Mouse (Mus musculus) c-Kit-negative CD71-positive TER-119-positive erythroid progenitor cells, embryonic 14.5 days (primary cell): ENCODE data around the gene Numb.
"Not testable (repeated sequence)": the region's sequence is repeated elsewhere in the genome, so short reads cannot be mapped to it uniquely, and the experiment has no call there.

Experiments used
- DNase-seq: peaks from one replicate; pipeline ENCODE4 v3.0.0-alpha.2; 2013; ENCODE audit warnings: low read depth, low spot score

Numb gene

DNA sequence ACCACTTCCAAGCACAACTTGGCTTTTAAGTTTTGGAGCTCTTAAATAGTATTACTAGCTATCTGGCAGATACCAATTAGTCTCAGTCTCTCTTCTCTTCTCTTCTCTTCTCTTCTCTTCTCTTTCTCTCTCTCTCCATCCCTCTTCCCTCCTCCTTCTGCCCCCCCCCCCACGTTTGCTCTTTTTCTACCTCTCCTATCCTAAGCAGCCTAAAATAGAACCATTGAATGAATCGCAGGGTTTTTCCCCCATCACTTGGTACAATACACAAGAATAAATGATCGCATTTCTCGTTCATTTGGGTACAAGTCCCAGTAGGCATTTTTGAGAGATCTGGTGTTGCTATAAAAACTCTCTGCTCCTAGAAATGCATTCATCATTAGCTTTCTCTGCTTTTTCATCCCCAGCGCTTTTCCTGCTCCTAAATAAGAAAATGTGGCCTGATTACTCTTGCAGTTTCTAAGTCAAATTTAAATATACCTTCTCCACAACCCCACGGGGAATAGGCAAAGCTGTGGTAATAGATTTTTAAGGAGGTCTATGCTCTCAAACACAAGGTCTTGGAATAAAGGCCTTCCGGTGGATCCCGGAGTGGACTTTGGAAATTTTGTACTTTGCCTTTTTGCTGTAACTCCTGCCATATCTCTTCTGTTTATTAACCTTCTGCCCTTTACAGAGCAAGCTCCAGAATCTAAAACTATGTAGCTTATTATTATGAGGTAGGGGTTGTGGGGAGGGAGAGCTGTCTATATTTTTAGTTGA is 1.2 kb upstream of the Numb start:
- no peak for DNase-seq

DNA sequence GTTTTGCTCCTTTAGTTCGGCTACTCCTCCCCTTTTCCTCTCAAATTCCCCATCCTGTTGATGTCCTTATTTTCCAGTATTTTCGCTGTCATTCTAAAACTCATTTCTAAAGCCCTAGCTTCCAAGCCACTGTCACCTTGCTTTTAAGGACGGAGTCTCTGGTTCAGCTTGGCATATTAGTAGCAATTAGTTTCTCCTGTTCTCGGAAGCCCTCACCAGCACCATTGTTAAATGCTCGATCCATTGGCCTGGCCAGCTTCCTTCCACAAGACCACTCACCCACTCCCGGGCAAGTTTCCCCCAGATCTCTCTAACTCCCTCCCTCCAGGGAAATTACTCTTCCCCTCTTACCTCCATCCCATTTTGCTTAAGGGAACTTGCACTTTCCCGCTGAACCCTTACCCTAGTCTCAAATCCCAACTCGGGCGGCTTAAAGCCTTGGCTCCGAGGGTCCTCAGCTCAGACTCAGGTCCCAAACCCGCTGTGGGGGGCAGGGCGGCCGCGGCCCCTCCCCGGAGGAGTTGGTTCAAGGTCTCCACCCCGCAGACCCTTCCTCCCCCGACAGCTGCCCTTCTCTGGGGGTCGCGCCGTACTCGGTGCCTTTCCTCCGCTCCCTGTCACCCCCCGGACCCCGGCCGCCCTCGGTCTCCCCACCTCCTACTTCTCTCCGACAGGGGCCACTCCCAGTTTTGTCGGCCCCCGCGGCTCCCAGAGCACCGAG is 853 bp downstream of the Numb start:
- DNase-seq = peak; percentile 8

DNA sequence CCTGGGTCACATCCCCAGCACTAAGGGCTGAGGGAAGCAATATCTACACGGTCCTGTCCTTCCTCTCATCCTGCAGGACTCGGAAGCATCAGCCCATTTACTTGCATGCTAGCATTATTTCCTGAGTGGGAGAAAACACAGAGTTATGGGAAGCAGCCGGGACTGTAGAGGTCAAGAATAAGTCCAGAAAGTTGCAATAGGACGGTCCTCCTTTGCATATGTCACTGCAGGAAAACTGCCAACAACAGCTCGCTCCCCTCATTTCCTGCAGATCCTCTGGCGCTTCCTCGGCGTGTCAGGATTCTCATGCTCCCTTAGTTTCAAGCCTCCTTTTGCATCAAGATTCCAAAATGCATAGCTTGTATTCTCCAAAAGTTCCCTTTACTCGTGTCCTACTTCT is 4.8 kb downstream of the Numb start:
- no peak for DNase-seq

DNA sequence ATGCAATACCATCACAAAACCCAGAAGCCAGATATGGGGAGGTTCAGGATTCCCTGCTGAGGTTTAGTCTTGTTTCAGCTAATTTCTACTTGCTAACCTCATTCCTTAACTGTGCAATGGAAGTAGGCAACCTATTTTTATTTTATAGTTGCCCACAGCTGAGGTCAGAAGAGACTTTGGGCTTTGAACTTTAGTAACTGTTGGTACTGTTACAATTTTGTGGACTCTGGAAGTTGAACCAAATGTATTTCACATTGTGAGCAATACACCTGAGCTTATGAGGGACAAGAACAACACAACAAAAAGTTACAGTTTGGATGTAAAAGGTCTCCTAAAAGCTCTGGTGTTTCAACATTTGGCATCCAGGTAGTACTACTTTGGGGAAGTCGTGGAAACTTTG is 6.9 kb downstream of the Numb start:
- DNase-seq = no peak

DNA sequence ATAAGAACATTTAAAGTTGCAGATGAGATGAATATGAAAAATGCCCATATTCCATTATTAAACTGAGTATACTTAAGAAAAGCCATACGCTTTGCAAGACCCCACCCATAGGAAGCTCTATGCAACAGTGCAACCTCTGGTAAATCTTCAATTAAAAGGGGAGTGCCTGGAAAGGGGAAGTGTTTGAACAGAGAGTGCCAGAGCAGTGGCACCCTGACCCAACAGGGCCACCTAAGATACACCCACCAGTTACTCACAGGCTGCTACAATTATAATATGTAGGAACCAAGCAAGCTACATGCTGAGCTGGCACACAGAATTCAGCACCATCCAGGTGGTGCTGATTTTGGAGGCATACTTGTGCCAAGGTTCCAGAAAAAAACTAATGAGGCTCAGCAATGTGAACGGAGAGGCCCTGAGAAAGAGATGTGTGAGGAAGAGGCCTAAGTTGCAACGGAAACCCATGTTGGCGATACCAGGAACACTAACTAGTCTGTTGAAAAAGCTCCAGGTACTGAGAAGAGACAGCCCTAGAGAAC is 7.5 kb downstream of the Numb start:
- no peak for DNase-seq

DNA sequence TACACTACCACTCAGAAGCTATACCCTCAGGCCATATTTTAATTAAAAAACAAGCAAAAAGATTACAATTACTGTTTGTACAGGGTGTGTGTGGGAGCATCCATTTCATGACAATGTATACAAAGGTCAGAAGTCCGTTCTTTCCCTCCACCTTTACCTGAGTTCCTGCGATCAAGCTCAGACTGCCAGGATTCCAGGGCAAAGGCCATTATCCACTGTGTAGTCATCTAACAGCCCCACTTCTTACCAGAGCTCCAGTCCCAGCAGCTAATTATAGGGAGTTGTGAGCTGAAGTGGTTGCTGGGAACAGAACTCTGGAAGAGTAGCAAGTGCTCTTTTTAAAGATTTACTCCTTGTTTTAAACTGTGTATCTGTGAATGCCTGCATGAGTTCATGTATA is 11.3 kb downstream of the Numb start:
- DNase-seq = no peak

DNA sequence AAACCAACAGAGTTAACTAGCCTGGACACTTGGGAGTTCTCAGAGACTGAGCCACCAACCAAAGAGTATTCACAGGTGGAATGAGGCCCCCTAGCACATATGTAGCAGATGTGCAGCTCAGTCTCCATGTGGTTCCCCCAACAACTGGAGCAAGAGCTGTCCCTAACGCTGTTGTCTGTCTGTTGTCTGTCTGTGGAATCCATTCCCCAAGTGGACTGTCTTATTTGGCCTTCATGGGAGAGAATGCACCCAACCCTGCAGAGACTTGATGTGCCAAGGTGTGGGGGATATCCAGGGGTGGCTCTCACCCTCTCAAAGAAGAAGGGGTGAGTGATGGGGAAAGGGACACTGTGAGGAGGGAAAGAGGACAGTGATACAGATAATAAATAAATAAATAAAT is 28.8 kb downstream of the Numb start:
- no peak for DNase-seq

DNA sequence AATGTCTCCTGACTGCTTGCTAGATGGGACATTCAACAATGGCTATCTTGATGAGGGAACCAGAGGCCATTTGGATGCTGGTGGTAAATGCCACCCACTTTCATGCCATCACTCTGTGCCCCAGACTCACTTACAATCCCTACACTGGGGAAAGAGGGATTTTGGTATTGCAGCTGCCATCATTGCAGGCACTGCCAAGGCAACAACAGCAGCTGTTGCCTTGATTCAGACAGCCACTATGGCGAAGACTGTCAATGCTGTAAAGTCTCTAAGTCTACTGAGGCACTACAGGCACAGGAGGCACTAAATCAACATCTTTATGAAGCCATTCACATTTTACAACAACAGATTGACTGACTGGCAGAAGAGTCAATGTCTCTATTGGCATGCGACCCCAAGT is 30.5 kb downstream of the Numb start:
- no peak for DNase-seq

DNA sequence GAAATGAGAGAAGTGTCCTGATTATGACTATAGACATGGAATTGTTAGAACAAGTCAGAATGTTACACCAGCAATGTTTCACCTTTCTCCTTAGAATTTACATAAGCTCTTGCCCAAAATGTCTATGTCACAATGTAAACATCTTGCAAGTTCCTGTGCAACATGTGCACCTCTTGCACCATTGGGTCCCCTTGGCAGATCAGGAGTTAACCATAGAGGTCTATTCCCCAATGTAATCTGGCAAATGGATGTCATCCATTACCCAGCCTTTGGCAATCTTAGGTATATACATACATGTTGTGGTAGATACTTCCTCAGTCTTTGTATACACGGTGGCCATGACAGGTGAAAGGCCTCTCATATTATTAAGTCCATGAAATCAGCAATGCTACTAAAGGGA is 32.6 kb downstream of the Numb start:
- DNase-seq = no peak

DNA sequence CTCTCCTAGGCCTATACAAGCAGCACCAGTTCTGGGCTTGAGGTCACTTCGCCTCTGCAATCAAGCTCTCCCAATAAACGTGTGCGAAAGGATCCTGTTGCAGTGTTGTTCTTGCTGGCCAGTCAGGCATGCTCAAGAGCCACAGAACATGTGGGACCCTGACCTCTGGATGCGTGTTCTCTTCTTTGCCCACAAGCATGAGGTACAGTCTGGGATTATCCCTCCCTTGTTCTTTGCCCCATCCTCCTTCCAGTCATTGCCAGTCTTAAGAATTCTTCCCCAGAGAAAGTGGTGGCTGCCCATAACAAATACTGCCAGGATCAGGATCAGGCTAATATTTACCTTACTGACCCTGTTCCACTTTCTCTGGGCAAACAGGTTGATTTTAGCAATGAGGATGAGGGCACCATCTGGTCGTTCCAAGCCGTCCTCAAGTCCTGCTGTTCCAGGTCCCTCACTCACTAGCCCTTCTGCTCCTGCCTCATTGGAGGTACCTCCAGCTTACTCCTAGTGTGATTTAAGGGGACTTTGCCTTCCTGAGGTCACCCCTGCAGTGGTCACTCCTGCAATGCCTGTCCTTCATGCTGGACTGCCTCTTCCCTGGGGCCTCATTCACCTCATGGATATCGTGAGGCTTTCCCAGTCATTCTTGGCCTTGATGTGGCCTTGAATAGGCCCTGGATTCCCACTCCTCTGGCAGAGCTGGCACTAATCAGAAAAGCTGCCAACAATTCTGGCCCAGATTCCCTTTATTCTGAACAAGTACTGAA is 36.0 kb downstream of the Numb start:
- no peak for DNase-seq

DNA sequence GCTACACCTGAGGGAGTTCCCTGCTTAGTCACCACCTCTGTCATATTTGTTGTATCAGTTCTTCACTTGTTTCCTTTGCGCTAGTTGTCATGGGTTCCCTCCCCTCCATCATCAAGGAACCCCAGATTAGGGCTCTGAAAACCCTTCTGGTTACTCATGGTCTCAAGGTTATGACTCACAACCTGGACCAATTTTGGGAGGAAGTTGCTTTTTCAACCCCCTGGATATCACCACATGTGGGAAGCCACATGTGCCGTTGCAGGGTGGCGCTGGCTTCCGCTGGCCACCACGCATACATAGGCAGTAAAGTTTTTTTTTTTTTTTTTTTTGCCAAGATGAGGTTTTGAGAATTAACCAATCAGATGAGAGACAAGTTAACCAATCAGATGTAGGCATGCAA is 36.7 kb downstream of the Numb start:
- not testable (repeated sequence) for DNase-seq

DNA sequence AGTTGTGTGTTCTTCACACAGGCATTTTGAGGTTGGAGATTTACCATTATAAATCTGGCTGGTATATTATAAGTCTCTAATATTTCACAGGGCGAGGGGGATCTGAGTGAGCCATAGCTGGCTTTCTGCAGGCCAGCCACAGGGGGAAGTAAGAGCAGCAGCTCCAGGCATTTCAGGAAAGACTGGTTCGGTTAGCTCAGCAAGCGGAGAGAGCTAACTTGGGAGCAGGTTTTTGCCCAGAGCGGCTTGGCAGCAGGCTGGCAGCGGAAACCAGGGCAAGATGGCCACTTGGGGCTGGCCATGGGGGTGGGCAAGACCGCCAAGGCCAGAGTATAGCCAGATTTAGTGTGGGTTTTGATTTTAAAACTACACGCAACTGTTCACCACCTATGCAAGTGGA is 39.2 kb downstream of the Numb start:
- no peak for DNase-seq

DNA sequence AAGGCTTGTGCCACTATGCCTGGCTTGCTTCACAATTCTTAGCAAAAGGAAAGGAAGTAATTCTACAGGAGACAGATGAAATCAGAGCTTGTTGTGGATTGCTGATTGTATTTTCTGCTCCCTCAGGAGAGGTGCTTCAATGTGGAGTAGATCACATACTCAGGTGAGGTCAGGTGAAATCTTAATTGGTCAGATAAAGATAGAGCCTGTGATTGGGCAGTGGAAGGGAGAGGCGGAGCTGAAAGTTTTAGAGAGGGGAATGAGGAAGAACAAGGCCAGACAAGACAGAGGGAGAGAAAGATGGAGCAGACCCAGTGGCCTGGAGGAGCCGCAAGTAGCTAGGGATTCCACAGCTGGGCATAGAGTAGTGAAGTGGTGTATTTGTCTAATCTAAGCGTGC is 39.6 kb downstream of the Numb start:
- no peak for DNase-seq

DNA sequence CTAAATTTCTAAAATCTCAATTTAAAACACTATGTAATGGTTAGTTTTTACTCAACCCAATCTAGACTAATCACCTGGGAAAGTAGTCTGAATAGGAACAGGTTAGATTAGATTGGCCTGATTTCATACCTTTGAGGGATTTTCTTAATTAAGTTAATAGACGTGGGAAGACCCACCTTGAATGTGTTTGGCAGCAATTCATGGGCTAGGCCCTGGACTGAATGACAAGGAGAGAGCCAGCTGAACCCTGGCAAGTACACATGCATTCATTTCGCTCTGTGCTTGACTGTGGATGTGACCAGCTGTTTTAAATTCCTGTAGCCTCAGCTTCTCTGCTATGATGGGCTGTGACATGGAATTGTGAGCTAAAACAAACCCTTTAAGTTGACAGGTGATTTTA is 40.8 kb downstream of the Numb start:
- DNase-seq = no peak

DNA sequence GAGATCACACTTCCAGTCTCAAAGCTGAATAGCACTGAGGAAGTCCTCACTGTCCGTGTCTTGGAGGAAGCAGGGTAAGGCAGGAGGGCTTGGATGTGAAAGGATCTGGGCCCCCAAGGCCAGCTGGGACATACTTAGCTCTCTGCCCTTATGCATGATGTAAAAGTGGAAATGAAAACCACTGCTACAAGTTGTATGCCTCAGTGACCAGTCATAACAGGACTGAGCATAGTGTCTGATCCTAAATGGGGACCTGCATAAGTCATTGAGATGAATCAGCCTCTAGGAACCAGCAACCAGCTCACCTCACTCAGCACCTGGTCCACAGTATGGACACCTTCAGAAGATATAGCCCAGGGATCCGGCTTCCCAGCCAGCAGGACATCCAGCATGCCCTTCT is 46.6 kb downstream of the Numb start:
- no peak for DNase-seq

DNA sequence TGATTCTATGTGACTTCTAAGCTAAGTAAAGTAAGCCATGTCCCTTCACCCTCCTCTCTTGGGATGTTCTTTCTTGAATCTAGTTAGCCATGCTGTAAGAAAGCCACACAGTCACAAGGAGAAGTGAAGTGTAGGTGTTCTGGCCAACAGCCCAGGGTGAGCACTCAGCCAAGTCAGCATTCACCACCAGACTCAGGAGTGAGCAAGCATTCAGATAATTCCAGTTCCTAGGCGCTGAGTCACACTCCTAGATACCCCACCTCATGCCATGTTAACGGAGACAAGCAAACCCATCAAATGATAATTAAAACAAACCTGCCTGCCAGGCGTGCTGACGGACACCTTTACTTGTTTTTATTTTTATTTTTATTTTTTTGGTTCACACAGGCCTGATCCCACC is 47.1 kb downstream of the Numb start:
- no peak for DNase-seq

DNA sequence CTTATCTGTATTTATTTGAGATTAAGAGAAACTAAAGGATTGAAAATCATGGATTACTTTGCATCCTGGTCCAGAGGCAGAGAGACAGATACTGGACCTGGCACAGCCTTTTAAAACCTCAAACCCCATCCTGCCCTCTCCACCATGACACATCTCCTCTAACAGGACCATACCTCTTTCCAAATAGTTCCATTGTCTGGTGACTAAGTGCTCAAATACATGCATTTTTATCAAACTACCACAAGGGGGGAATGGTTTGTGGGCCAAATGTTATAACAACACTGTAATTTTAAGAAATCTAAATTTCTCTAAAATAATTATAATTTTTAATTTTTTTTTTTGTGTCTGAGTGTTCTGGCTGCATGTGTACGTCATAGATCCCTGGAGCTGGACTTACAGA is 57.2 kb downstream of the Numb start:
- no peak for DNase-seq

DNA sequence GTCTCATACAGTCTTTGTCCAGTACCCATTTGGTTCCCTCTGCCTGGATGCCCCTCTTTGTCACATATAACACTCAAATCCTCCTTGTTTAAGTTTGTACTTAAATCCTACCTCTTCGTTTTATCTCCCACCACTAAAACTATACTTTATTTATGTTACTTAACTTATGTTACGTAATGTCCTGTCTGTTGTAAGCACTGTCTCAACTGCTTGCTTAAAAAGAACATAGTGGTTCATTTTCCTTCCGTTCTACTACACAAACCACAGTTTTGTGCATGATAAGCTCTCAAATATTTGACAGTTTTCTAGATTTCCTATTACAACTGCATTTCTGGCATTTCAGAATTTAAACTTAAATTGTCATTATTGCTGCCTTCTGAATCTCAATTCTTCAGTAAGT is 59.9 kb downstream of the Numb start:
- DNase-seq = no peak

DNA sequence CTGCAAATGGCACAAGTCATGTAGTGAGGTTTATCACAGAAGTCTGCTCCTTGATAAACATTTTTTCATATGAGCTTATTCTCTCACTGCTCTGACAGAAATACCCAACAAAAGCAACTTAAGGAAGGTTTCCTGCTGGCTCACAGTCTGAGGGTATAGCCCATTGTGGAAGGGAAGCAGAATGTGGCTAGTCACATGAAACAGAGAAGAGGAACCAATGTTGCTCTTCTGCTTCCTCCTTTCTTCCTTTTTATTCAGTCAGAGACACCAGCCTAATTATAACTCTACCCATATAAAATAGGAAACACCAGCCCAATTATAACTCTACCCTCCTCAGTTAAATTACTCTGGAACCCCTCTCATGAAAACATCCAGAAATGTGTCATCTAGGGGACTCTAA is 61.0 kb downstream of the Numb start:
- no peak for DNase-seq

DNA sequence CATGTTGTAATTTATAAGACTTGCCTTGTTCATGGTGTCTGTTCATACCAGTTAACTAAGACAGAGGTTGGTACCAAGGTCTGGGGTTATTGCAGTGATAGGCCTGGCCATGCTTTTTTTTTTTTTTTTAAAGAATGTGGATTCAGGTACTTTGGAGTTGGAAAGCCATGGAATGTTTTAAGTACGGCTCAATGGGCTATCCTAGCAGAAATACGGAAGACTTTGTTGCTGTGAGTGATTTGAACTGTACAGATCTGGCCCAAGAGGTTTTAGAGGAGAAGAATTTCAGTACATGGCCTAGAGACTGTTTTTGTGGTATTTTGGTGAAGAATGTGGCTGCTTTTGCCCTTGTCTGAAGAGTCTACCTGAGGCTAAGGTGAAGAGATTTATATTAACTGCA is 63.7 kb downstream of the Numb start:
- DNase-seq = no peak

DNA sequence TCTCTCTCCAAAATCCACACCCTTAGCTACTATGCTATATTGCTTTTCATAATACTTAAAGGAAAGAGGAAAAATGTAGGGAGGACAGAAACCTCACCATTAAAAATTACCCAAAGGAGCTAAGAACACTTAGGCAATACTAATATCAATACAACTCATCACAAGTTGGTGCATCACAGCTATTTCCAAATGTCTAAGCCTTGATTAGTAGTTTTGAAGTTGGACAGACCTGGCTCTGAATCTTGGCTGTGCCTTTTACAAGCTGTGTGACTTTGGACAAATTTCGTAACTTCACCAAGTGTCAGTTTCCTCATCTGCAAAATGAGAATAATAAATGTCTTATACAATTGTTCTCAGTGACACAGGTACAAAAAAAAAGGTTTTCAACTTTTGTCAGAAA is 66.5 kb downstream of the Numb start:
- DNase-seq = no peak

DNA sequence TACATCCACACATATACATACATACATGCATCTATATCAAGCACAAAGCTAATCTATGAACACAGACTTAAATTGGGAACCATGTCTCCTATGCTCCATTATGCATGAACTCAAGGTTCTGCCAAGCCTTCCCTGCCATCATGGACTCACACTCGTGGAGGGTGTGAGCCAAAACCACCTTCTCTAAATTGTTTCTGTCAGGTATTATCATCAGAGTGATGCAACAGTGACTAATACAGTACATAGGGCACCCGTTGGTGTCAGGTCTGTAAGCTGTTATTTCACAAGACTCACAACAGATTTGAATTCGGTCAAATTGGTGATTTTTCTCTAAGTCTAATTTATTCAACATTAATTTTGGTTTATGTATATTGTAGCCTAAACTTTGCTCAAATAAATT is 67.5 kb downstream of the Numb start:
- no peak for DNase-seq
